Comparison of ENCODE assay signal across 8 mouse cellular contexts in the genomic region with DNA sequence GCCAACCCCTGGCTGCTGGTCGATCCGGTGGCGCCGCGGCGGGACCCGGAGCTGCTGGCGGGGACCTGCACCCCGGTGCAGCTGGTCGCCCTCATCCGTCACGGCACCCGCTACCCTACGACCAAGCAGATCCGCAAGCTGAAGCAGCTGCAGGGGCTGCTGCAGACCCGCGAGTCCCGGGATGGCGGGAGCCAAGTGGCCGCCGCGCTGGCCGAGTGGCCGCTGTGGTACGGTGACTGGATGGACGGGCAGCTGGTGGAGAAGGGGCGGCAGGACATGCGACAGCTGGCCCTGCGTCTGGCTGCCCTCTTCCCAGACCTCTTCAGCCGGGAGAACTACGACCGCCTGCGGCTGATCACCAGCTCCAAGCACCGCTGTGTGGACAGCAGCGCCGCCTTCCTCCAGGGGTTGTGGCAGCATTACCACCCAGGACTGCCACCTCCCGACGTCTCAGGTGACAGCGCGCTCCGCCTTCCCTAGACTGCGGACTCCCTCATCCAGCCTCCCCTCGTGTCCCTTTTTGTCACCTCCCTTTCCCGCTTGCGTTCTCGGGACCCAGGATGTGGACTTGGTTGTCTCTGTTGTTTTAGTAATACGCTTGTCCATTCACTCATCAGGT. TPM values are rescaled to one million over a fixed set of nuclear protein-coding genes. Genes with fewer than 3 reads are reported as not detected.
A peak's percentile ranks its signal among the peaks of the same experiment; 100 is the strongest.
DNase-seq lines count a peak whose midpoint lies in the region; ATAC-seq and TF ChIP-seq lines count a peak whose summit lies in the region.
"Not testable (repeated sequence)": the region's sequence is repeated elsewhere in the genome, so short reads cannot be mapped to it uniquely, and the experiment has no call there.

No protein-coding gene starts in this region.

- peak overlapping the region; percentile 88 for H3K4me2 ChIP-seq in heart, embryonic 15.5 days
- peak overlapping the region; percentile 82 for H3K4me2 ChIP-seq in liver, embryonic 14.5 days (ENCODE audit: low read depth)
- peak overlapping the region; percentile 82 for H3K4me2 ChIP-seq in stomach, embryonic 15.5 days

- not testable (repeated sequence) for H3K9me3 ChIP-seq in forebrain, embryonic 10.5 days; heart, embryonic 15.5 days (replicated peaks); liver, embryonic 14.5 days (ENCODE audit: control insufficient read depth, low read length); stomach, embryonic 15.5 days

- H3K4me1 ChIP-seq in forebrain, embryonic 10.5 days, result peaks cover 33% of the 10 kb centered on the region
- peaks cover 24% of the 10 kb centered on the region for H3K4me1 ChIP-seq in heart, embryonic 15.5 days (replicated peaks)
- H3K4me1 ChIP-seq in liver, embryonic 14.5 days (replicated peaks; ENCODE audit: control insufficient read depth in 2 of 2, insufficient read depth in 2 of 2, low read length in 1 of 2), result peaks cover 28 to 33% of the 10 kb centered on the region in 2 experiments
- not testable (repeated sequence) for H3K4me1 ChIP-seq in stomach, embryonic 15.5 days

- peak; percentile 82 for ATAC-seq in heart, embryonic 15.5 days (replicated peaks; ENCODE audit: insufficient number of reproducible peaks, insufficient read depth, low FRiP score, low read depth)
- ATAC-seq in liver, embryonic 14.5 days (ENCODE audit: insufficient read depth), result peak; percentile 86
- peak; percentile 91 for ATAC-seq in stomach, embryonic 15.5 days (ENCODE audit: insufficient read depth, low FRiP score, low read depth)

- under 1% methylated on average over 47 of the region's 47 CpGs for WGBS in forebrain, embryonic 10.5 days
- under 1% methylated on average over 47 of the region's 47 CpGs for WGBS in heart, embryonic 15.5 days
- 1% methylated on average over 46 of the region's 47 CpGs for WGBS in liver, embryonic 14.5 days (ENCODE audit: insufficient replicate concordance)
- WGBS in stomach, embryonic 15.5 days, result under 1% methylated on average over 47 of the region's 47 CpGs

- H3K79me3 ChIP-seq in C2C12 (ENCODE audit: low read depth), result peaks cover 24% of the 10 kb centered on the region

- peaks cover 51% of the 10 kb centered on the region for H3K79me2 ChIP-seq in C2C12 (ENCODE audit: control insufficient read depth, insufficient read depth)

- peak; percentile 79 for DNase-seq in brain, adult 2 months (ENCODE audit: low read depth, low spot score)
- peak; percentile 63 for DNase-seq in forebrain, embryonic 10.5 days (ENCODE audit: extremely low spot score, low spot score)
- peak; percentile 81 for DNase-seq in kidney, postnatal 14 days
- DNase-seq in liver, embryonic 14.5 days (ENCODE audit: low read depth in 3 of 3, low spot score in 3 of 3), result peak in 2 of 3 experiments; percentile 64 to 72
- peak; percentile 60 for DNase-seq in neural tube, embryonic 10.5 days (ENCODE audit: extremely low spot score, low spot score)

- H3K27ac ChIP-seq in forebrain, embryonic 10.5 days, result peak overlapping the region; percentile 91
- H3K27ac ChIP-seq in heart, embryonic 15.5 days, result peak overlapping the region; percentile 89
- H3K27ac ChIP-seq in liver, embryonic 14.5 days, result peak overlapping the region; percentile 80
- peak overlapping the region; percentile 89 for H3K27ac ChIP-seq in stomach, embryonic 15.5 days

- TF ChIP-seq EP300 in liver, embryonic 14.5 days (IDR thresholded peaks at IDR 0.05; ENCODE audit: low read depth), result not testable (repeated sequence)

- peak; percentile 82 for TF ChIP-seq CTCF in C2C12 (IDR thresholded peaks at IDR 0.05; ENCODE audit: control insufficient read depth, insufficient read depth, insufficient read length)
- peak; percentile 85 for TF ChIP-seq CTCF in liver, embryonic 14.5 days (IDR thresholded peaks at IDR 0.05; ENCODE audit: low read depth)

- H3ac ChIP-seq in C2C12 (ENCODE audit: control insufficient read depth, insufficient read length, low read depth), result peak overlapping the region; percentile 72

- not testable (repeated sequence) for H3K27me3 ChIP-seq in C2C12 (ENCODE audit: control insufficient read depth, insufficient read depth, insufficient read length); forebrain, embryonic 10.5 days (ENCODE audit: poor library complexity, severe bottlenecking); heart, embryonic 15.5 days; liver, embryonic 14.5 days (ENCODE audit: control insufficient read depth, insufficient read depth, low read length); stomach, embryonic 15.5 days (replicated peaks)

- peaks cover 12% of the 10 kb centered on the region for H3K36me3 ChIP-seq in C2C12 (ENCODE audit: control insufficient read depth, insufficient read depth)
- H3K36me3 ChIP-seq in forebrain, embryonic 10.5 days (replicated peaks); heart, embryonic 15.5 days; liver, embryonic 14.5 days (replicated peaks; ENCODE audit: control insufficient read depth, insufficient read depth, low read depth); stomach, embryonic 15.5 days: not testable (repeated sequence)

- peak overlapping the region; percentile 81 for H3K9ac ChIP-seq in heart, embryonic 15.5 days
- peak overlapping the region; percentile 81 for H3K9ac ChIP-seq in liver, embryonic 14.5 days (replicated peaks)
- peak overlapping the region; percentile 54 for H3K9ac ChIP-seq in stomach, embryonic 15.5 days

- peak overlapping the region; percentile 63 for H3K4me3 ChIP-seq in C2C12 (ENCODE audit: insufficient read depth, poor library complexity, severe bottlenecking)
- H3K4me3 ChIP-seq in forebrain, embryonic 10.5 days, result peak overlapping the region; percentile 79
- H3K4me3 ChIP-seq in heart, embryonic 15.5 days, result peak overlapping the region; percentile 84
- peak overlapping the region; percentile 73 to 89 for H3K4me3 ChIP-seq in liver, embryonic 14.5 days (ENCODE audit: insufficient read depth in 1 of 2, low read depth in 2 of 2, low read length in 2 of 2)
- H3K4me3 ChIP-seq in stomach, embryonic 15.5 days (replicated peaks), result peak overlapping the region; percentile 67

RNA-seq across cellular contexts. Expression of a gene that starts 0.6 kb away (rescaled TPM):
- polyA plus RNA-seq in C2C12 (2012; fragmentation: generic; extraction: Trizol), result 30.4 TPM
- 64.0 and 64.2 TPM in 2 replicates for polyA plus RNA-seq in forebrain, embryonic 10.5 days (2016; fragmentation: Nextera tagmentation; extraction: Ambion mirVana)
- 44.0 and 47.8 TPM in 2 replicates for polyA plus RNA-seq in heart, embryonic 15.5 days (2015; fragmentation: Nextera tagmentation; extraction: Ambion mirVana)
- polyA plus RNA-seq in liver, embryonic 14.5 days (2012; rRNA removed), result 35.9 and 36.6 TPM in 2 replicates
- 75.4 and 86.0 TPM in 2 replicates for polyA plus RNA-seq in liver, embryonic 14.5 days (2014; fragmentation: Nextera tagmentation; extraction: Ambion mirVana)
- 58.8 and 61.5 TPM in 2 replicates for polyA plus RNA-seq in stomach, embryonic 15.5 days (2015; fragmentation: Nextera tagmentation; extraction: Ambion mirVana)

RNA-seq across cellular contexts. Expression of a gene that starts 19.8 kb away (rescaled TPM):
- polyA plus RNA-seq in C2C12 (2012; fragmentation: generic; extraction: Trizol), result 53.1 TPM
- polyA plus RNA-seq in forebrain, embryonic 10.5 days (2016; fragmentation: Nextera tagmentation; extraction: Ambion mirVana), result 55.9 and 62.9 TPM in 2 replicates
- polyA plus RNA-seq in heart, embryonic 15.5 days (2015; fragmentation: Nextera tagmentation; extraction: Ambion mirVana), result 55.3 and 74.5 TPM in 2 replicates
- 18.6 and 30.9 TPM in 2 replicates for polyA plus RNA-seq in liver, embryonic 14.5 days (2012; rRNA removed)
- 89.1 and 90.4 TPM in 2 replicates for polyA plus RNA-seq in liver, embryonic 14.5 days (2014; fragmentation: Nextera tagmentation; extraction: Ambion mirVana)
- polyA plus RNA-seq in stomach, embryonic 15.5 days (2015; fragmentation: Nextera tagmentation; extraction: Ambion mirVana), result 126 and 258 TPM in 2 replicates

Comparison
In these comparisons a context has a peak if more than half of its experiments do, and no peak if none do; other contexts are left out.
1. Peak in every context shown above with its lines: DNase-seq, ATAC-seq, H3K4me3 ChIP-seq and H3K27ac ChIP-seq.